Mouse (Mus musculus) hindbrain, postnatal 0 days (tissue): ENCODE measurements around the gene Mia2. TPM values are rescaled to one million over a fixed set of nuclear protein-coding genes. Genes with fewer than 3 reads are reported as not detected.

Experiments
- ATAC-seq: fragments of 200-750 bp; cut with Nextera tagmentation; 2 replicates; pipeline ENCODE4 v1.8.0; 2017; ENCODE audit warnings: mild to moderate bottlenecking, moderate TSS enrichment, moderate library complexity
- DNase-seq: peaks from one replicate; pipeline ENCODE4 v3.0.0-alpha.2; 2015; ENCODE audit warnings: low spot score
- H3K27ac ChIP-seq: fragments of 300-500 bp; sonication (generic); 2 replicates; pipeline ENCODE4 v1.5.1; 2014; ENCODE audit warnings: mild to moderate bottlenecking
- H3K27me3 ChIP-seq: fragments of 300-500 bp; sonication (generic); 2 replicates; pipeline ENCODE4 v1.6.1; 2014; ENCODE audit warnings: low read length, mixed read lengths; ENCODE audit not compliant: insufficient read depth
- H3K36me3 ChIP-seq: fragments of 300-500 bp; sonication (generic); 2 replicates; pipeline ENCODE4 v1.6.1; 2014; ENCODE audit warnings: low read length, mixed read lengths; ENCODE audit not compliant: insufficient read depth
- H3K4me1 ChIP-seq: fragments of 300-500 bp; sonication (generic); 2 replicates; pipeline ENCODE4 v1.6.1; 2014; ENCODE audit warnings: antibody characterized with exemption, low read length, mixed read lengths; ENCODE audit not compliant: insufficient read depth
- H3K4me2 ChIP-seq: fragments of 300-500 bp; sonication (generic); 2 replicates; pipeline ENCODE4 v1.6.1; 2014; ENCODE audit warnings: low read depth, mild to moderate bottlenecking, low read length, moderate library complexity, mixed read lengths
- H3K4me3 ChIP-seq: fragments of 300-500 bp; sonication (generic); 2 replicates; pipeline ENCODE4 v1.5.1; 2014; ENCODE audit warnings: low read length
- H3K9ac ChIP-seq: fragments of 300-500 bp; sonication (generic); replicated peaks from 2 replicates; pipeline ENCODE4 v1.6.1; 2014; ENCODE audit warnings: mild to moderate bottlenecking, low read length, moderate library complexity, mixed read lengths
- H3K9me3 ChIP-seq: fragments of 300-500 bp; sonication (generic); 2 replicates; pipeline ENCODE4 v1.6.1; 2016; ENCODE audit warnings: low read length, mixed read lengths
- CTCF ChIP-seq: IDR thresholded peaks from 2 replicates; pipeline ENCODE4 v1.5.1; 2016; ENCODE audit warnings: antibody characterized with exemption, control low read depth, low read depth
- WGBS: fragments of 180-500 bp; shearing (Covaris S2); extraction: QIAGEN DNeasy Blood & Tissue Kit; methylation state at CpG from one replicate; pipeline ENCODE4 v1.1.7; 2014; 5-methylcytosine and 5-hydroxymethylcytosine counted together
- polyA plus RNA-seq: library from polyadenylated mRNA; unstranded; fragments of >200 nt; fragmentation: Nextera tagmentation; extraction: Ambion mirVana; gene quantifications from 2 replicates; pipeline ENCODE4 v1.2.1, GENCODE M21; 2015
- total RNA-seq: library from RNA; depleted of rRNA; stranded (reverse); fragments of >200 nt; gene quantifications from 2 replicates; pipeline ENCODE4 v1.2.3, GENCODE M21; 2014

Mia2 gene
- total and polyA plus RNA-seq, 2 experiments from 2014 or later: 24.9 to 38.2 TPM

DNA sequence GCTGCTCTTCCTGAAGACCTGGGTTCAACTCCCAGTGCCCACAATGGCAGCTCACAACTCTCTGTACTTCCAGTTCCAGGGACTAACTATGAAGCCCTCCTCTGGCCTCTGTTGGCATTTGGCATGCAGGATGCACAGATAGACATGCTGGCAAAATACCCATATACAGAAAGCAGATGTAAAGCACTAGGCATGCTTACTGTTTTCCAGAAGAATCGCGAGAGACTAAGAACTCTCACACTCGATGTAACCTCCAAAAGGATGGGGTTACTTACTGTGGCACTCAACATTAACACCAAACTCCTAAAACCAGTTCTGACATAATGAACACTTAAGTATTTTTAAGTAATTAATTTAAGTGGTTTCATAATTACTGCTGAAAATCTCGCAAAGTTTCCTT is 35.3 kb upstream of the Mia2 start:
- Histone ChIP-seq H3K27ac (peak overlapping the region; percentile 98), H3K9me3 (no peaks in the 10 kb centered on the region), H3K4me2 (peak overlapping the region; percentile 73), H3K4me3 (peak overlapping the region; percentile 74), H3K36me3 (no peaks in the 10 kb centered on the region), H3K4me1 (0 out of 2 replicates have a peak, but pooled peaks cover 4% of the 10 kb centered on the region), H3K27me3 (no peaks in the 10 kb centered on the region), H3K9ac (peak overlapping the region; percentile 90)
- DNase-seq: no peak
- no peak for ATAC-seq
- no peak for TF ChIP-seq CTCF
- 51% methylated on average over 4 of the region's 4 CpGs for WGBS

DNA sequence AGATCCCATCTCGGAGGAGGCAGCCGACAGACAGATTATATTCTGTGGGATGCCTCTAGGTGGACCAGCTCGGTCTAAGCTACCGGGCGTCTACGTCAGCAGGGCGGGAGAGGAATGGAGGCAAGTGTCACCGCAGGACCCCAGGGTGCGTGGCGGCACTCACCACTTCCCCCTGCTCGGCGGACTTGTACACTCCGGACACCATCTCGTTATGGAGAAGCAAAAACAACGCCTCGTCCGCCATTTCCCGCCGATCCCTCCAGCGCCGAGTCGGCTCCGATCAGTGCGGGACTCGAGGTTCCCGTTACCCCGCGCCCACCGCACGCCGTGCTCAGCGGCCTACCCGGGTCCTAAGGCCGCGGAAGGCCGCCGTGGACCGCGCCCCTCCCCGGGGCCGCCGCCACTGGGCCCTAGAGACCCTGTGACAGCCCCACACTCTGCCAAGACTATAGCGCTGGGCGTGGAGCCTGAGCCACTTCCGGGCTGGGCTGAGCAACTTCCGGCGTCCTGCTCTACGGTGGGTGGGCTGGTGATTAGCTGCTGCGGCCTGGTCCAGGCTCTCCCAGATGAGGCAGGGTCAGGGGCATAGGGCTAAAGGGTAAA is 34.5 kb upstream of the Mia2 start, which contains the start of gene Trappc6b:
Gene Trappc6b, minus strand, starts transcription at position 480 of the 603 bp plus-strand sequence.
- peak; percentile 60 for TF ChIP-seq CTCF
- Histone ChIP-seq H3K27ac (peak within 1 kb of the TSS; percentile 98), H3K9ac (peak within 1 kb of the TSS; percentile 90), H3K4me3 (peak within 1 kb of the TSS; percentile 74), H3K36me3 (no peaks in the 10 kb centered on the region), H3K4me2 (peak within 1 kb of the TSS; percentile 73), H3K27me3 (no peaks in the 10 kb centered on the region), H3K4me1 (0 out of 2 replicates have a peak, but pooled peaks cover 4% of the 10 kb centered on the region), H3K9me3 (no peaks in the 10 kb centered on the region)
- ATAC-seq (peak; percentile 99), DNase-seq (peak; percentile 91)
- under 1% methylated on average over 48 of the region's 49 CpGs for WGBS

DNA sequence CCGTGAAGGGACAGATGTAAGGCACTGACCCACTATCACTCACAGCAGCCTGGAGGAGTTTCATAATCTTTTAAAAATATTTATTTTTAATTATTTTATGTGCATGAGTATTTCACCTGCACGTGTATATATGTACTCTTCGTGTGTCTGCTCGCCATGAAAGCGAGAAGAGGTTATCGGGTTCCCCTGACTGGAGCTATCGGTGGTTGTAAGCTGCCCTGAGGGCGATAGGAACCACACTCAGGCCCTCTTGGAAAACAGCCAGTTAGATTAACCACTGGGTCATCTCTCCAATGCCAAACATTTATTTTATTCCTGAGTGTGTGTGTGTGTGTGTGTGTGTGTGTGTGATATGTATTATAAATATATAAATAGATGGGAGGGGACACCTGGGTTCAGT is 30.8 kb upstream of the Mia2 start:
- ATAC-seq (no peak), DNase-seq (no peak)
- Histone ChIP-seq H3K4me1 (0 out of 2 replicates have a peak, but pooled peaks cover 4% of the 10 kb centered on the region), H3K9me3 (no peaks in the 10 kb centered on the region), H3K4me2 (no peak overlapping the region), H3K36me3 (peaks cover 6% of the 10 kb centered on the region; the same call in 1 of the 2 replicates), H3K27me3 (no peaks in the 10 kb centered on the region), H3K9ac (no peak overlapping the region), H3K27ac (no peak overlapping the region), H3K4me3 (no peak overlapping the region)
- no peak for TF ChIP-seq CTCF
- WGBS: 89% methylated on average over 8 of the region's 8 CpGs

DNA sequence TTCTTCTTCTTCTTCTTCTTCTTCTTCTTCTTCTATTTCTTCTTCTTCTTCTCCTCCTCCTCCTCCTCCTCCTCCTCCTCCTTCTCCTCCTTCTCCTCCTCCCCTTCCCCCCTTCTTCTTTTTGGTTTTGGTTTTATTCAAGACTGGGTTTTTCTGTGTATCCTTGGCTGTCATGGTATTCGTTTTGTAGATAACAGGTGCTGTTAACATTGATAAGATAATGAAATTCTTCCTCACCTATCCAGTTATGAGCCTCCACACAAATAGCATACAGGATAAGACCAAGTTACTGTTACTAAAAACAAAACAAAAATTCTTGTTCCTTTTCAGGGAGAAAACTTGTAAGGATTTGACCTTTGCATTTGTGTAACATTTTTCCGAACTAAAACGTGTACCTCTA is 29.8 kb upstream of the Mia2 start:
- H3K27me3 ChIP-seq: no peaks in the 10 kb centered on the region
- peak overlapping the region; percentile 68 for H3K4me2 ChIP-seq
- peak overlapping the region; percentile 90 for H3K27ac ChIP-seq
- no peak for DNase-seq
- WGBS: 75% methylated on average over 3 of the region's 3 CpGs
- peaks cover 13% of the 10 kb centered on the region; the same call in 1 of the 2 replicates for H3K36me3 ChIP-seq
- H3K9ac ChIP-seq: peak overlapping the region; percentile 99
- no peaks in the 10 kb centered on the region for H3K9me3 ChIP-seq
- H3K4me1 ChIP-seq: no peaks in the 10 kb centered on the region
- peak overlapping the region; percentile 97 for H3K4me3 ChIP-seq
- ATAC-seq: no peak
- no peak for TF ChIP-seq CTCF

DNA sequence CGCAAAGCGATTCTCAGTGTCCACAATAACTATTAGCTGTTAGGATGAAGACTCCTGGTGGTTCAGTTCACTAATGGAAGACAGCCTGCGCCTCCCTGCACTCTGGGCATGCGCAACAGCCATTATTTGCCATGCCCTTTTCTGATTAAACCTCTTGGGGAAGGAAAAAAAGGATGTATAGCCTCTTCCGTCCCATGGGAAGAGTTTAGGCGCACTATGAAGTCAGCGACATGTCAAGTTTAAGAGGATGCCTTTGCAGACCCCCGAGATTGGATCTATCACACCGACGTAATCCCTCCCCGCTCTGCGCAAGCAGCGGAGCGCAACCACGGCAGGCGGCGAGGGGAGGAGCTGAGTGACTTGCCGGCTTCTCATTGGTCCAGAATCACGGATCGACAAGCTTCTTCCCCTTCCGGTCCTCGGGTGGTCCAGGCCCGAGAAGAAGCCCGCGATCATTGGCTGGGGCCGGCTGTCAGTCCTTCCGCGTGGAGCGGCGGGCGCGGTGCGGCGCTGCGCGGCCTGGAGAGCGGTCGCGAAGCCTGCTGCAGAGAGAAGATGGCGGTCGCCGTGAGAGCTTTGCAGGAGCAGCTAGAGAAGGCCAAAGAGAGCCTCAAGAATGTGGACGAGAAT is 29.0 kb upstream of the Mia2 start, which contains the start of gene Pnn:
Gene Pnn, plus strand, starts transcription at position 437 of the 630 bp plus-strand sequence.
- peak; percentile 98 for DNase-seq
- peaks cover 21% of the 10 kb centered on the region; the same call in 1 of the 2 replicates for H3K36me3 ChIP-seq
- WGBS: under 1% methylated on average over 43 of the region's 43 CpGs
- H3K27ac ChIP-seq: peak within 1 kb of the TSS; percentile 90
- H3K4me3 ChIP-seq: peak within 1 kb of the TSS; percentile 97
- H3K4me1 ChIP-seq: no peaks in the 10 kb centered on the region
- H3K4me2 ChIP-seq: peak within 1 kb of the TSS; percentile 68
- peak; percentile 100 for ATAC-seq
- H3K9ac ChIP-seq: peak within 1 kb of the TSS; percentile 99
- no peaks in the 10 kb centered on the region for H3K9me3 ChIP-seq
- no peaks in the 10 kb centered on the region for H3K27me3 ChIP-seq
- TF ChIP-seq CTCF: peak; percentile 49

DNA sequence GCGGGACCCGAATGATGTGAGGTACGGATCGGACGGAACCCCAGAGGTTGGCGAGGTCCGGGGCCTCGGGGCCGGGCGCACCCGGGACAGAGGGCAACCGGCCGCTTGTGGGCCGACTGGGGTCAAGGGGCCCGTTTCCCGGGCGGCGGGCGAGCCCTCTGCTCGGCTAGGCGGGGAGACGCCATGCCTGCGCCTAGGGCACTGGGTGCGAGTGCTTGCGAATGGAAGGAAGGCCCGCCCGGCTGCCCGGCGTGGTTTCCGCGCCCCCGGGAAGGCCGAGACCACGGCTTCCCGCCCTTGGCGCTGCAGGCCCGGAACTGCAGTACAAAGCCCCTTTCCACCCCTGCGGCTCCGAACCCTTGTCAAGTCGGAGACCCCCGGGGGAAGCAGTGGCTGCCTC is 28.5 kb upstream of the Mia2 start:
- H3K9ac ChIP-seq: peak overlapping the region; percentile 99
- peak overlapping the region; percentile 97 for H3K4me3 ChIP-seq
- peak; percentile 23 for DNase-seq
- WGBS: 1% methylated on average over 34 of the region's 41 CpGs
- H3K4me2 ChIP-seq: peak overlapping the region; percentile 68
- H3K4me1 ChIP-seq: no peaks in the 10 kb centered on the region
- H3K27me3 ChIP-seq: no peaks in the 10 kb centered on the region
- H3K27ac ChIP-seq: peak overlapping the region; percentile 90
- TF ChIP-seq CTCF: no peak
- ATAC-seq: peak; percentile 58
- H3K9me3 ChIP-seq: no peaks in the 10 kb centered on the region
- H3K36me3 ChIP-seq: peaks cover 27% of the 10 kb centered on the region
